Mouse (Mus musculus): ENCODE data around the gene Tenm2.

Tenm2 gene

GRCm38 (mm10) chr11:36566146-36566545 lies 669.6 kb downstream of the Tenm2 start:
- no peak for DNase-seq (ENCODE audit: low read depth, low spot score)

- DNase-seq (ENCODE audit: low read depth, low spot score), result peak; percentile 9
Observed at GRCm38 (mm10) chr11:36562851-36563250, 672.9 kb downstream of the Tenm2 start.

GRCm38 (mm10) chr11:36560785-36561548 lies 674.8 kb downstream of the Tenm2 start:
- no peak for DNase-seq (ENCODE audit: low read depth, low spot score)

GRCm38 (mm10) chr11:36557316-36557715 lies 678.4 kb downstream of the Tenm2 start:
- no peak for DNase-seq (ENCODE audit: low read depth, low spot score)

GRCm38 (mm10) chr11:36553286-36553685 lies 682.5 kb downstream of the Tenm2 start:
- DNase-seq (ENCODE audit: low read depth, low spot score), result peak; percentile 39

GRCm38 (mm10) chr11:36550649-36551048 lies 685.1 kb downstream of the Tenm2 start:
- DNase-seq (ENCODE audit: low read depth, low spot score), result no peak

- no peak for DNase-seq (ENCODE audit: low read depth, low spot score)
Observed at GRCm38 (mm10) chr11:36549398-36550139, 686.2 kb downstream of the Tenm2 start.

GRCm38 (mm10) chr11:36548139-36548538 lies 687.6 kb downstream of the Tenm2 start:
- peak; percentile 85 for DNase-seq (ENCODE audit: low read depth, low spot score)

GRCm38 (mm10) chr11:36538144-36538543 lies 697.6 kb downstream of the Tenm2 start:
- DNase-seq (ENCODE audit: low read depth, low spot score), result no peak

- DNase-seq (ENCODE audit: low read depth, low spot score), result no peak
Observed at GRCm38 (mm10) chr11:36537573-36538133, 698.1 kb downstream of the Tenm2 start.

- no peak for DNase-seq (ENCODE audit: low read depth, low spot score)
Observed at GRCm38 (mm10) chr11:36535591-36535990, 700.2 kb downstream of the Tenm2 start.

GRCm38 (mm10) chr11:36531614-36532013 lies 704.1 kb downstream of the Tenm2 start:
- no peak for DNase-seq (ENCODE audit: low read depth, low spot score)

- no peak for DNase-seq (ENCODE audit: low read depth, low spot score)
Observed at GRCm38 (mm10) chr11:36527509-36527908, 708.3 kb downstream of the Tenm2 start.

- DNase-seq (ENCODE audit: low read depth, low spot score), result peak; percentile 85
Observed at GRCm38 (mm10) chr11:36526381-36526780, 709.4 kb downstream of the Tenm2 start.

- no peak for DNase-seq (ENCODE audit: low read depth, low spot score)
Observed at GRCm38 (mm10) chr11:36512468-36512867, 723.3 kb downstream of the Tenm2 start.

- DNase-seq (ENCODE audit: low read depth, low spot score), result no peak
Observed at GRCm38 (mm10) chr11:36508312-36508711, 727.5 kb downstream of the Tenm2 start.

GRCm38 (mm10) chr11:36494898-36495548 lies 740.7 kb downstream of the Tenm2 start:
- no peak for DNase-seq (ENCODE audit: low read depth, low spot score)

- DNase-seq (ENCODE audit: low read depth, low spot score), result no peak
Observed at GRCm38 (mm10) chr11:36492274-36492673, 743.5 kb downstream of the Tenm2 start.

GRCm38 (mm10) chr11:36490085-36490484 lies 745.7 kb downstream of the Tenm2 start:
- peak; percentile 44 for DNase-seq (ENCODE audit: low read depth, low spot score)

- no peak for DNase-seq (ENCODE audit: low read depth, low spot score)
Observed at GRCm38 (mm10) chr11:36488666-36489065, 747.1 kb downstream of the Tenm2 start.

- DNase-seq (ENCODE audit: low read depth, low spot score), result no peak
Observed at GRCm38 (mm10) chr11:36486092-36486491, 749.7 kb downstream of the Tenm2 start.

GRCm38 (mm10) chr11:36484466-36485069 lies 751.2 kb downstream of the Tenm2 start:
- DNase-seq (ENCODE audit: low read depth, low spot score), result no peak

Data from ES-CJ7 (cell line).